8 mouse cellular contexts compared by ENCODE assay signal in the genomic region with DNA sequence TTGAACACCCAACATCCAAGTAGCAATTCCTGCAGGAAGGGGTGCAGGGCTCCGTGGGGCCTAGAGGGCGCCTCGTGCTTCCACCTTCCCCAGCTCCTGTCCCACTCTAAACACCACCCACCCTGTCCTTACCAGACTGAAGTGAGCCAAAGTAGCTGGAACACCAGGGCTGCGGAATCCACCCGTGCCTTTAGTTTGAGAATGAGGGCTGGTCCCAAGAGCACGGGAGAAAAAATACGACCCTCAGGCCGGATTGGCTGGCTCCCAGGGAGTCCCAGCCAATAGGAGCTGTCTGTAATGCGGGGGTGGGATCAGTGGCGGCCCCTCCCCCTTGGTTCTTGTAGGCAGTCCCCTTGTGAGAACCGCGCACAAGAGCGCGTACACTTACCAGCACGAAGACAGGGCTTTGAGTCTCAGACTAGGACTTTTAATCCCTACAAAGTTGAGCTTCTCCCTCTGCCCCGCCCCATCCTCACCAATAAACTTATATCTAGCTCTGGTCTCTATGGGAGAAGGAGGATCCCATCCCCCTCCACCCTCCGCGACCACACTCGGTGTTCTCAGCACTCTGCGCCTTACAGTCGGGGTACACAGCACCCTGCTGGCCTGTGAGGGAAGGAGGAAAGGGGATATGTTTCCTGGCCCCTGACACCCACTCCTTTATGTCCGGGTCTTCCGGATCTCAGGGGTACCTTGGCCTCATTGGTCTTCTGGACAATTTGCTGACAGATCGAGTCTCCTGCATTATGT. TPM values are rescaled to one million over a fixed set of nuclear protein-coding genes. Genes with fewer than 3 reads are reported as not detected.
DNase-seq lines count a peak whose midpoint lies in the region; ATAC-seq and TF ChIP-seq lines count a peak whose summit lies in the region.

A gene (minus strand): TSS at position 274 of the 750 bp plus-strand sequence.

- peak; percentile 15; the same call in 1 of the 2 replicates for TF ChIP-seq CTCF in kidney, postnatal 0 days (IDR thresholded peaks at IDR 0.05; ENCODE audit: low read depth)

- peaks cover 61% of the 10 kb centered on the region for H3K4me1 ChIP-seq in erythroblast, embryonic 14.5 days (ENCODE audit: control insufficient read depth)
- peaks cover 16% of the 10 kb centered on the region for H3K4me1 ChIP-seq in heart, embryonic 15.5 days (replicated peaks)
- peaks cover 14% of the 10 kb centered on the region; the same call in 1 of the 2 replicates for H3K4me1 ChIP-seq in kidney, postnatal 0 days (replicated peaks; ENCODE audit: insufficient read depth, low read length)
- H3K4me1 ChIP-seq in liver, embryonic 15.5 days (replicated peaks): peaks cover 52% of the 10 kb centered on the region
- H3K4me1 ChIP-seq in neural tube, embryonic 11.5 days (ENCODE audit: control insufficient read depth, insufficient read depth, low read length): peaks cover 7% of the 10 kb centered on the region
- peaks cover 18% of the 10 kb centered on the region for H3K4me1 ChIP-seq in stomach, embryonic 15.5 days

- H3K27ac ChIP-seq in heart, embryonic 15.5 days: peak within 1 kb of the TSS; percentile 48
- peak within 1 kb of the TSS; percentile 38; the same call in 1 of the 2 replicates for H3K27ac ChIP-seq in kidney, postnatal 0 days
- peak within 1 kb of the TSS; percentile 88 for H3K27ac ChIP-seq in liver, embryonic 15.5 days (replicated peaks)
- no peak within 1 kb of the TSS for H3K27ac ChIP-seq in neural tube, embryonic 11.5 days (ENCODE audit: low read depth, low read length)
- H3K27ac ChIP-seq in stomach, embryonic 15.5 days: peak within 1 kb of the TSS; percentile 81

- peak; percentile 56 to 58 for DNase-seq in urinary bladder, adult 18-20 months (ENCODE audit: low spot score in 2 of 2)
- no peak for DNase-seq in urinary bladder, postnatal 10 days (ENCODE audit: low spot score)
- DNase-seq in kidney, postnatal 0 days (ENCODE audit: low spot score): peak; percentile 98
- peak; percentile 89 for DNase-seq in neural tube, embryonic 11.5 days (ENCODE audit: low spot score)

- peak within 1 kb of the TSS; percentile 67 for H3K4me3 ChIP-seq in erythroblast, embryonic 14.5 days (replicated peaks)
- H3K4me3 ChIP-seq in heart, embryonic 15.5 days: peak within 1 kb of the TSS; percentile 50
- H3K4me3 ChIP-seq in kidney, postnatal 0 days (replicated peaks; ENCODE audit: low read depth, low read length): peak within 1 kb of the TSS; percentile 36
- peak within 1 kb of the TSS; percentile 67 for H3K4me3 ChIP-seq in liver, embryonic 15.5 days (replicated peaks)
- peak within 1 kb of the TSS; percentile 31 for H3K4me3 ChIP-seq in neural tube, embryonic 11.5 days (ENCODE audit: low read depth, low read length)
- H3K4me3 ChIP-seq in stomach, embryonic 15.5 days (replicated peaks): peak within 1 kb of the TSS; percentile 52

- H3K4me2 ChIP-seq in heart, embryonic 15.5 days: peak within 1 kb of the TSS; percentile 72
- peak within 1 kb of the TSS; percentile 53 for H3K4me2 ChIP-seq in kidney, postnatal 0 days (ENCODE audit: low read length)
- peak within 1 kb of the TSS; percentile 85 for H3K4me2 ChIP-seq in liver, embryonic 15.5 days
- H3K4me2 ChIP-seq in neural tube, embryonic 11.5 days (ENCODE audit: low read depth): peak within 1 kb of the TSS; percentile 39
- peak within 1 kb of the TSS; percentile 76 for H3K4me2 ChIP-seq in stomach, embryonic 15.5 days

- peaks cover 15% of the 10 kb centered on the region for H3K9me3 ChIP-seq in erythroblast, embryonic 14.5 days (ENCODE audit: control insufficient read depth, low read length)
- no peaks in the 10 kb centered on the region for H3K9me3 ChIP-seq in heart, embryonic 15.5 days (replicated peaks)
- H3K9me3 ChIP-seq in kidney, postnatal 0 days (replicated peaks; ENCODE audit: low read length): no peaks in the 10 kb centered on the region
- H3K9me3 ChIP-seq in liver, embryonic 15.5 days (replicated peaks): no peaks in the 10 kb centered on the region
- no peaks in the 10 kb centered on the region for H3K9me3 ChIP-seq in neural tube, embryonic 11.5 days (ENCODE audit: control insufficient read depth, low read length)
- H3K9me3 ChIP-seq in stomach, embryonic 15.5 days: no peaks in the 10 kb centered on the region

- peaks cover 4% of the 10 kb centered on the region for H3K27me3 ChIP-seq in erythroblast, embryonic 14.5 days (ENCODE audit: control insufficient read depth)
- no peaks in the 10 kb centered on the region for H3K27me3 ChIP-seq in heart, embryonic 15.5 days
- H3K27me3 ChIP-seq in kidney, postnatal 0 days (ENCODE audit: insufficient read depth, low read length): no peaks in the 10 kb centered on the region
- H3K27me3 ChIP-seq in liver, embryonic 15.5 days: no peaks in the 10 kb centered on the region
- no peaks in the 10 kb centered on the region for H3K27me3 ChIP-seq in neural tube, embryonic 11.5 days (ENCODE audit: control insufficient read depth, insufficient read depth, low read length)
- H3K27me3 ChIP-seq in stomach, embryonic 15.5 days (replicated peaks): no peaks in the 10 kb centered on the region

- H3K36me3 ChIP-seq in erythroblast, embryonic 14.5 days (ENCODE audit: control insufficient read depth): peaks cover 37% of the 10 kb centered on the region
- H3K36me3 ChIP-seq in heart, embryonic 15.5 days: no peaks in the 10 kb centered on the region
- H3K36me3 ChIP-seq in kidney, postnatal 0 days (ENCODE audit: insufficient read depth, low read length): no peaks in the 10 kb centered on the region
- H3K36me3 ChIP-seq in liver, embryonic 15.5 days (replicated peaks): peaks cover 8% of the 10 kb centered on the region
- H3K36me3 ChIP-seq in neural tube, embryonic 11.5 days (ENCODE audit: control insufficient read depth, insufficient read depth, low read length): no peaks in the 10 kb centered on the region; the same call in 1 of the 2 replicates
- no peaks in the 10 kb centered on the region for H3K36me3 ChIP-seq in stomach, embryonic 15.5 days

- H3K9ac ChIP-seq in heart, embryonic 15.5 days: peak within 1 kb of the TSS; percentile 10; the same call in 1 of the 2 replicates
- H3K9ac ChIP-seq in kidney, postnatal 0 days (ENCODE audit: low read depth, low read length): peak within 1 kb of the TSS; percentile 41; the same call in 1 of the 2 replicates
- peak within 1 kb of the TSS; percentile 64 for H3K9ac ChIP-seq in liver, embryonic 15.5 days
- H3K9ac ChIP-seq in neural tube, embryonic 11.5 days (ENCODE audit: low read length): peak within 1 kb of the TSS; percentile 35; the same call in 1 of the 2 replicates
- peak within 1 kb of the TSS; percentile 27; the same call in 1 of the 2 replicates for H3K9ac ChIP-seq in stomach, embryonic 15.5 days

- ATAC-seq in heart, embryonic 15.5 days (replicated peaks; ENCODE audit: insufficient number of reproducible peaks, insufficient read depth, low FRiP score, low read depth): peak; percentile 88
- ATAC-seq in kidney, postnatal 0 days (replicated peaks; ENCODE audit: low FRiP score, low read depth): peak; percentile 90
- peak; percentile 80 for ATAC-seq in liver, embryonic 15.5 days (ENCODE audit: insufficient read depth)
- peak; percentile 95 for ATAC-seq in neural tube, embryonic 11.5 days (ENCODE audit: insufficient read depth, low FRiP score, low TSS enrichment)
- peak; percentile 91 for ATAC-seq in stomach, embryonic 15.5 days (ENCODE audit: insufficient read depth, low FRiP score, low read depth)

- 2% methylated on average over 24 of the region's 24 CpGs for WGBS in heart, embryonic 15.5 days
- WGBS in kidney, postnatal 0 days: 2% methylated on average over 24 of the region's 24 CpGs
- WGBS in liver, embryonic 15.5 days (ENCODE audit: insufficient replicate concordance): 3% methylated on average over 24 of the region's 24 CpGs
- 2% methylated on average over 24 of the region's 24 CpGs for WGBS in neural tube, embryonic 11.5 days
- WGBS in stomach, embryonic 15.5 days: 4% methylated on average over 24 of the region's 24 CpGs

RNA-seq across cellular contexts. Expression of the gene that starts here (rescaled TPM):
- polyA plus RNA-seq in erythroblast, embryonic 14.5 days (2012): 25.4 and 26.4 TPM in 2 replicates
- polyA plus RNA-seq in heart, embryonic 15.5 days (2015; fragmentation: Nextera tagmentation; extraction: Ambion mirVana): 34.9 and 35.6 TPM in 2 replicates
- 70.7 and 84.0 TPM in 2 replicates for polyA plus RNA-seq in kidney, postnatal 0 days (2015; fragmentation: Nextera tagmentation; extraction: Ambion mirVana)
- polyA plus RNA-seq in liver, embryonic 15.5 days (2015; fragmentation: Nextera tagmentation; extraction: Ambion mirVana): 66.0 and 79.3 TPM in 2 replicates
- polyA plus RNA-seq in neural tube, embryonic 11.5 days (2014; fragmentation: Nextera tagmentation; extraction: Ambion mirVana): 23.0 and 27.0 TPM in 2 replicates
- 66.3 and 70.7 TPM in 2 replicates for polyA plus RNA-seq in stomach, embryonic 15.5 days (2015; fragmentation: Nextera tagmentation; extraction: Ambion mirVana)

Comparison
In these comparisons a context has a peak if more than half of its experiments do, and no peak if none do; other contexts are left out.
1. H3K9ac ChIP-seq: peak in every context shown above with its lines; median percentile 64 in liver, embryonic 15.5 days; 41 in kidney, postnatal 0 days; 35 in neural tube, embryonic 11.5 days; 27 in stomach, embryonic 15.5 days; 10 in heart, embryonic 15.5 days.